ENCODE assay signal across 15 mouse cellular contexts in genomic region chr10:39387024-39387423, GRCm38 (mm10). TPM values are rescaled to one million over a fixed set of nuclear protein-coding genes. Genes with fewer than 3 reads are reported as not detected.
DNase-seq lines count a peak whose midpoint lies in the region; ATAC-seq and TF ChIP-seq lines count a peak whose summit lies in the region.
"Had no signal": no experiment of that assay in that cellular context is flagged by ENCODE, and none has a peak within 500 bp of the region (broad histone marks: within the 10 kb centered on the region; RNA-seq: fewer than 3 reads in every experiment).

No protein-coding gene starts in this region.

- no peak for DNase-seq in frontal cortex, postnatal 36 days (ENCODE audit: low spot score in 2 of 2)
- DNase-seq in left cerebral cortex, adult 2 months (ENCODE audit: extremely low spot score in 1 of 2, low spot score in 2 of 2) = no peak
- DNase-seq in left cerebral cortex, adult 18-20 months (ENCODE audit: low spot score in 2 of 2) = no peak
- peak; percentile 49 for DNase-seq in thymus, postnatal 0 days (ENCODE audit: low spot score)
- DNase-seq in thymus, postnatal 25 days = no peak
- DNase-seq in cerebellum, adult 8-10 months = no peak
- DNase-seq: adrenal gland, postnatal 36 days; cerebellum, adult 11 months; kidney, adult 8-10 months; kidney, postnatal 4 days; lung, adult 2 months had no signal

- H3K4me3 ChIP-seq in left cerebral cortex, adult 2 months = no peak overlapping the region
- H3K4me3 ChIP-seq: limb, embryonic 13.5 days; neural tube, embryonic 12.5 days had no signal

- ATAC-seq in frontal cortex, adult (ENCODE audit: low TSS enrichment) = peak; percentile 69
- ATAC-seq in granulocyte monocyte progenitor cell, adult 5-6 weeks (replicated peaks; ENCODE audit: poor library complexity, severe bottlenecking) = no peak

- intact Hi-C loops in left cerebral cortex, adult 2 months (cut with DNase I) = no loop called here

- no peak for TF ChIP-seq CTCF in left cerebral cortex, adult 2 months (IDR thresholded peaks at IDR 0.05)

- H3K27ac ChIP-seq in left cerebral cortex, adult 2 months = peak overlapping the region; percentile 40; the same call in 1 of the 2 replicates
- H3K27ac ChIP-seq: limb, embryonic 13.5 days; neural tube, embryonic 12.5 days had no signal

RNA-seq across cellular contexts. Expression of gene Fyn, which starts 18.4 kb away (rescaled TPM):
- total RNA-seq in left cerebral cortex, adult 2 months (2021) = 100 to 1,000 TPM; 116 to 117 TPM
- total RNA-seq in left cerebral cortex, adult 18-20 months (2021) = 100 to 1,000 TPM; 107 TPM
- 35.1 and 36.3 TPM in 2 replicates for polyA plus RNA-seq in thymus, postnatal 0 days (2015; fragmentation: Nextera tagmentation; extraction: Ambion mirVana)
- total RNA-seq in granulocyte monocyte progenitor cell, adult 5-6 weeks (2014; fragmentation: Nextera tagmentation) = 5.3 and 8.8 TPM in 2 replicates
- total RNA-seq in granulocyte monocyte progenitor cell, adult 5-6 weeks (2017) = 5.6 and 6.6 TPM in 2 replicates

Comparison
In these comparisons a context has a peak if more than half of its experiments do, and no peak if none do; other contexts are left out.
1. RNA of gene Fyn, which starts 18.4 kb away (total RNA-seq): 116 to 117 TPM in left cerebral cortex, adult 2 months and 107 TPM in left cerebral cortex, adult 18-20 months; 5.3 to 8.8 TPM in granulocyte monocyte progenitor cell, adult 5-6 weeks; every median in the first group is over 10 times any median in the second.